Mouse (Mus musculus): ENCODE results near the gene Rab40b. TPM values are rescaled to one million over a fixed set of nuclear protein-coding genes. Genes with fewer than 3 reads are reported as not detected.

Rab40b gene
- total RNA-seq, 1 experiment: not detected

DNA sequence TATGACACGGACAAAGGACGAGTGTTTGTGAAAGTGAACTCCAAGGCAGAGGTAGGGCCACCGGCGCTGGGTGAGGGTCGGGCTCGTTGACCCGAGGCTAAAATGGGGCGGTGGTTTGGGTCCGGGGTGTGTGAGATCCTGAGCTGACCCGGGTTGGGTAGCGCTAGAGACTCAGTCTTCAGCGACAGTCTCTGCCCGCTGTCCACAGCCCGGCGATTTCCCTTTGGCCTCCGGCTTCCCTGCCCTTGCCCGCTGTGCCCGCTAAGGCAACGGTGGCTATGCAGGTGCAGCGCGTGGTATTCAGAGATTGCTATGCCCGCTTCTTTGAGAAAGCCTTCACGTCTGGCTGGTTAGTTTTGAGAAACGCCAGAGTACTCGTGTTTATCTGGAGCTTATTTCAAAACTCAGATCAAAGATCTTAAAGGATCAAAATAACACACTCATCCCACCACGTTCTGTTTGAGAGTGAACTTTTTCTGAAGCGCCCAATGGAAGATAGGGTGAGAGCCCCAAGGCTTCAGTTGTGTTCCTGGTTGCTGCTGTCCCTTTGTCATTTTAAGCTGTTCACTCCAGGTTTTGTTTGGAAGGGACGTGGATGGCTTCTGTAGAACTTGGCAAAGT, 33.6 kb upstream of the Rab40b start:
- peaks cover 0 to 2% of the 10 kb centered on the region in 2 experiments; a peak in 1 of 4 replicates for H3K4me1 ChIP-seq (ENCODE audit: control insufficient read depth in 2 of 2, insufficient read depth in 2 of 2, low read length in 2 of 2, poor library complexity in 1 of 2)
- H3K9me3 ChIP-seq (ENCODE audit: control insufficient read depth, insufficient read depth, low read depth, low read length): no peaks in the 10 kb centered on the region
- peak overlapping the region; percentile 62 for H3K9ac ChIP-seq (ENCODE audit: insufficient read depth, low read depth, low read length, poor library complexity, severe bottlenecking)
- H3K27ac ChIP-seq (ENCODE audit: insufficient read depth, low read depth, low read length, poor library complexity, severe bottlenecking): no peak overlapping the region
- H3K36me3 ChIP-seq (ENCODE audit: control insufficient read depth, insufficient read depth, low read length, poor library complexity, severe bottlenecking): no peaks in the 10 kb centered on the region
- TF ChIP-seq ZNF384 (IDR thresholded peaks at IDR 0.05; ENCODE audit: low read depth, low read length) (no peak), ZC3H11A (IDR thresholded peaks at IDR 0.05; ENCODE audit: borderline replicate concordance, low read depth, low read length) (no peak), CHD2 (IDR thresholded peaks at IDR 0.05; ENCODE audit: low read depth, low read length) (no peak), MAFK (IDR thresholded peaks at IDR 0.05; ENCODE audit: insufficient read depth, low read depth, low read length) (no peak), HCFC1 (IDR thresholded peaks at IDR 0.05; ENCODE audit: borderline replicate concordance, insufficient read depth, low read length) (no peak)
- DNase-seq (ENCODE audit: low read depth, low spot score): no peak
- peak overlapping the region; percentile 67 to 93 for H3K4me3 ChIP-seq (ENCODE audit: insufficient read depth in 1 of 2, low read depth in 1 of 2, low read length in 2 of 2, poor library complexity in 1 of 2, severe bottlenecking in 1 of 2)
- in situ Hi-C loops (cut with MboI; ENCODE audit: low sequenced_read_pairs in 2 of 2, unreplicated experiment in 2 of 2): no loop called here

DNA sequence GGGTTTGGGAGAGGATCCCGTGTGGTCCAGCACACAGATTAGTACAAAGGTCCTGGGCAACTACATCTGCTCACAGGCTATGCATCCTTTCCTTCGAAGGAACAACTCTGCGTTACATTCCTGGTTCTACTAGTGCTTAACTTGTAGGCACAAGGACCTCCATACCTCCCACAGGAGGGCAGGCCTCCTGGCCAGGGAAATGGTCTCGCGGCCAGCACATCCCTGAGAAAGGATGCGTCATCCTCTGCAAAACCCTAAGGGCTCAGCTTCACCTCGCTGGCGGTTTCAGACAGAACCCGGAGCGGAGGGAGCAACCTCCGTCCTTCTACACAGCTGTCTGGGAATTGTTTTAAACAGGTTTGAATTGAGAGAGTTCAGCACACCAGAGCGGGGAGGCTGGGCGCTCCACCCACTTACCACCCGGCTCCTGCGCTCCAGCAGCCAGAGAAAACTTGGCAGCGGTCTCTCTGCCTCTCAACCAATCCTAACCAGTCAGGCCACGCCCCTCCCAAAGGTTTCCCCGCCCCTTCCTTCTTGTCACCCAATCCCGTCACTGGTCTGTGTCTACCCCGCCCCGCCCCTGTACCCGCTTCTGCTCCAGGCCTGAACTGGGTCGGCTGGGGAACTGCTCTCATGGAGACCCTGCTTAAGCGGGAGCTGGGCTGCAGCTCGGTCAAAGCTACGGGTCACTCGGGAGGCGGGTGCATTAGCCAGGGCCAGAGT, 32.9 kb upstream of the Rab40b start, which contains the start of gene Fn3krp:
Gene Fn3krp, plus strand, starts transcription at position 572 of the 723 bp plus-strand sequence.
- peak within 1 kb of the TSS; percentile 67 to 93 for H3K4me3 ChIP-seq (ENCODE audit: insufficient read depth in 1 of 2, low read depth in 1 of 2, low read length in 2 of 2, poor library complexity in 1 of 2, severe bottlenecking in 1 of 2)
- no peak for TF ChIP-seq MAFK (IDR thresholded peaks at IDR 0.05; ENCODE audit: insufficient read depth, low read depth, low read length)
- TF ChIP-seq CHD2 (IDR thresholded peaks at IDR 0.05; ENCODE audit: low read depth, low read length): no peak
- TF ChIP-seq HCFC1 (IDR thresholded peaks at IDR 0.05; ENCODE audit: borderline replicate concordance, insufficient read depth, low read length): no peak
- no peak for TF ChIP-seq ZNF384 (IDR thresholded peaks at IDR 0.05; ENCODE audit: low read depth, low read length)
- TF ChIP-seq ZC3H11A (IDR thresholded peaks at IDR 0.05; ENCODE audit: borderline replicate concordance, low read depth, low read length): no peak
- peak; percentile 100 for DNase-seq (ENCODE audit: low read depth, low spot score)
- no peaks in the 10 kb centered on the region for H3K36me3 ChIP-seq (ENCODE audit: control insufficient read depth, insufficient read depth, low read length, poor library complexity, severe bottlenecking)
- peak within 1 kb of the TSS; percentile 62 for H3K9ac ChIP-seq (ENCODE audit: insufficient read depth, low read depth, low read length, poor library complexity, severe bottlenecking)
- in situ Hi-C loops (cut with MboI; ENCODE audit: low sequenced_read_pairs in 2 of 2, unreplicated experiment in 2 of 2): no loop called here
- no peaks in the 10 kb centered on the region for H3K9me3 ChIP-seq (ENCODE audit: control insufficient read depth, insufficient read depth, low read depth, low read length)
- H3K27ac ChIP-seq (ENCODE audit: insufficient read depth, low read depth, low read length, poor library complexity, severe bottlenecking): no peak within 1 kb of the TSS
- peaks cover 0 to 2% of the 10 kb centered on the region in 2 experiments; a peak in 1 of 4 replicates for H3K4me1 ChIP-seq (ENCODE audit: control insufficient read depth in 2 of 2, insufficient read depth in 2 of 2, low read length in 2 of 2, poor library complexity in 1 of 2)

DNA sequence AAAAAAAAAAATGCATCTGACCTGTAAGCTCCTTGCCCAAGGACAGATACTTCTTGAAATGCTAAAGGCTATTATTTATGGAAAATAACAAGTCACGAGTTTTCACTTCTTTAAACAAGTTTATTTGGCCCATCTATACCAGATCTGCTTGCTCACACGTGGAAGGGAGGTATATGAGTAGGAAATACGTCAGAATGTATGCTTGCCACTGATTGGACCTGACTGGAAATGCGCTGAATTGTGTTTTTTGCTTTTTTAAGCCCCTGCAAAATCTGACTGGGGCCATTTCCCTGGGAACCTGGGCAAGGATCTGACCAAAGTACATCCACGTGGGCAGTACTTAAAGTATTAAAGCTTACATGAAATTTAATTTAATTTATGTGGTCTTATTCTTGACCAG, 32.3 kb upstream of the Rab40b start:
- in situ Hi-C loops (cut with MboI; ENCODE audit: low sequenced_read_pairs in 2 of 2, unreplicated experiment in 2 of 2): no loop called here
- H3K9ac ChIP-seq (ENCODE audit: insufficient read depth, low read depth, low read length, poor library complexity, severe bottlenecking): no peak overlapping the region
- no peaks in the 10 kb centered on the region for H3K9me3 ChIP-seq (ENCODE audit: control insufficient read depth, insufficient read depth, low read depth, low read length)
- no peak for DNase-seq (ENCODE audit: low read depth, low spot score)
- peak overlapping the region in 1 of 2 experiments; percentile 58; a peak in 2 of 4 replicates for H3K4me3 ChIP-seq (ENCODE audit: insufficient read depth in 1 of 2, low read depth in 1 of 2, low read length in 2 of 2, poor library complexity in 1 of 2, severe bottlenecking in 1 of 2)
- no peak overlapping the region for H3K27ac ChIP-seq (ENCODE audit: insufficient read depth, low read depth, low read length, poor library complexity, severe bottlenecking)
- peaks cover 0 to 2% of the 10 kb centered on the region in 2 experiments; a peak in 1 of 4 replicates for H3K4me1 ChIP-seq (ENCODE audit: control insufficient read depth in 2 of 2, insufficient read depth in 2 of 2, low read length in 2 of 2, poor library complexity in 1 of 2)
- no peak for TF ChIP-seq MAFK (IDR thresholded peaks at IDR 0.05; ENCODE audit: insufficient read depth, low read depth, low read length)
- TF ChIP-seq CHD2 (IDR thresholded peaks at IDR 0.05; ENCODE audit: low read depth, low read length): no peak
- TF ChIP-seq ZC3H11A (IDR thresholded peaks at IDR 0.05; ENCODE audit: borderline replicate concordance, low read depth, low read length): no peak
- TF ChIP-seq HCFC1 (IDR thresholded peaks at IDR 0.05; ENCODE audit: borderline replicate concordance, insufficient read depth, low read length): no peak
- H3K36me3 ChIP-seq (ENCODE audit: control insufficient read depth, insufficient read depth, low read length, poor library complexity, severe bottlenecking): no peaks in the 10 kb centered on the region

DNA sequence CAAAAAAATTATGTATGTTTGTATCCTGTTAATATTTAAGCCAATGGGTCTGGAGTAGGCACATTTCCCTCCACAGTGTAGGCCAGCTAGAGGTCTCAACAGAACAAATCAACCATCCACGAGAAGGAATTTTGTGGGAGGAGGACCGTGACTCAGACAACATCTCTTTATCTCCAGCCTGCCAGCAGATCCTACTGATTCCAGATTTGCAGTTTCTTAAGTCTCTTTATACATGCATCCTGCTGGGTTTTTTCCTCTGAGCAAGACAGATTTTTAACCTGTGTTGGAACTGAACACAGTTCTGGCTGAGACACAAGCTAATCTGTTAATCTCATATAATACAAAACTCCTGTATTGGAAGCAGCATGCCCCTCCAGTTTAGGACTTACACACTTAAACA, 30.9 kb upstream of the Rab40b start:
- no peaks in the 10 kb centered on the region for H3K36me3 ChIP-seq (ENCODE audit: control insufficient read depth, insufficient read depth, low read length, poor library complexity, severe bottlenecking)
- in situ Hi-C loops (cut with MboI; ENCODE audit: low sequenced_read_pairs in 2 of 2, unreplicated experiment in 2 of 2): no loop called here
- no peak overlapping the region for H3K9ac ChIP-seq (ENCODE audit: insufficient read depth, low read depth, low read length, poor library complexity, severe bottlenecking)
- H3K27ac ChIP-seq (ENCODE audit: insufficient read depth, low read depth, low read length, poor library complexity, severe bottlenecking): no peak overlapping the region
- H3K4me1 ChIP-seq (ENCODE audit: control insufficient read depth in 2 of 2, insufficient read depth in 2 of 2, low read length in 2 of 2, poor library complexity in 1 of 2): peaks cover 0 to 2% of the 10 kb centered on the region in 2 experiments; a peak in 1 of 4 replicates
- TF ChIP-seq ZNF384 (IDR thresholded peaks at IDR 0.05; ENCODE audit: low read depth, low read length): no peak
- TF ChIP-seq MAFK (IDR thresholded peaks at IDR 0.05; ENCODE audit: insufficient read depth, low read depth, low read length): no peak
- H3K4me3 ChIP-seq (ENCODE audit: insufficient read depth in 1 of 2, low read depth in 1 of 2, low read length in 2 of 2, poor library complexity in 1 of 2, severe bottlenecking in 1 of 2): no peak overlapping the region
- H3K9me3 ChIP-seq (ENCODE audit: control insufficient read depth, insufficient read depth, low read depth, low read length): no peaks in the 10 kb centered on the region
- DNase-seq (ENCODE audit: low read depth, low spot score): no peak

Data from ES-E14 (cell line).